Mouse (Mus musculus): ENCODE results near the gene Psg29.

Gene Psg29

GRCm38 (mm10) chr7:17203177-17203576, at the start of gene Psg29:
Gene Psg29 (plus strand): TSS chr7:17203477.
- no peak for DNase-seq (ENCODE audit: low read depth, low spot score)

- no peak for DNase-seq (ENCODE audit: low read depth, low spot score)
Observed at GRCm38 (mm10) chr7:17155634-17156033, 47.6 kb upstream of the Psg29 start.

- DNase-seq (ENCODE audit: low read depth, low spot score), result no peak
Observed at GRCm38 (mm10) chr7:17156885-17157677, 46.2 kb upstream of the Psg29 start.

GRCm38 (mm10) chr7:17159011-17159410, 44.3 kb upstream of the Psg29 start:
- DNase-seq (ENCODE audit: low read depth, low spot score), result no peak

- DNase-seq (ENCODE audit: low read depth, low spot score), result no peak
Observed at GRCm38 (mm10) chr7:17171827-17172226, 31.4 kb upstream of the Psg29 start.

- no peak for DNase-seq (ENCODE audit: low read depth, low spot score)
Observed at GRCm38 (mm10) chr7:17205530-17206184, 2.4 kb downstream of the Psg29 start.
